Mouse (Mus musculus) layer of hippocampus, adult 18-20 months (tissue): ENCODE measurements around the gene Yars. TPM values are rescaled to one million over a fixed set of nuclear protein-coding genes. Genes with fewer than 3 reads are reported as not detected.

Source experiments
- DNase-seq, 2 experiments: peaks; one replicate each; pipeline ENCODE4 v3.0.0; 2022; ENCODE audit warnings: low spot score in 2 of 2
- long read RNA-seq: library from polyadenylated mRNA; stranded (forward); transcript quantifications from one replicate; pipeline ENCODE4 v2.0.0, GENCODE M21; 2021
- total RNA-seq, 2 experiments: library from RNA; stranded (reverse); gene quantifications; 2 replicates each; pipeline ENCODE4 v1.2.3; 2021

Yars gene
- 10 to 100 TPM; 78.5 to 81.1 TPM for total RNA-seq
- long read RNA-seq, transcript Yars-201 (13 exons, 2,909 nt) = major isoform, 147 of 161 reads
- long read RNA-seq, partial matches to known transcripts = 6 of 161 reads
- long read RNA-seq, other reads (novel, unspliced or antisense) = 7 of 161 reads

DNA sequence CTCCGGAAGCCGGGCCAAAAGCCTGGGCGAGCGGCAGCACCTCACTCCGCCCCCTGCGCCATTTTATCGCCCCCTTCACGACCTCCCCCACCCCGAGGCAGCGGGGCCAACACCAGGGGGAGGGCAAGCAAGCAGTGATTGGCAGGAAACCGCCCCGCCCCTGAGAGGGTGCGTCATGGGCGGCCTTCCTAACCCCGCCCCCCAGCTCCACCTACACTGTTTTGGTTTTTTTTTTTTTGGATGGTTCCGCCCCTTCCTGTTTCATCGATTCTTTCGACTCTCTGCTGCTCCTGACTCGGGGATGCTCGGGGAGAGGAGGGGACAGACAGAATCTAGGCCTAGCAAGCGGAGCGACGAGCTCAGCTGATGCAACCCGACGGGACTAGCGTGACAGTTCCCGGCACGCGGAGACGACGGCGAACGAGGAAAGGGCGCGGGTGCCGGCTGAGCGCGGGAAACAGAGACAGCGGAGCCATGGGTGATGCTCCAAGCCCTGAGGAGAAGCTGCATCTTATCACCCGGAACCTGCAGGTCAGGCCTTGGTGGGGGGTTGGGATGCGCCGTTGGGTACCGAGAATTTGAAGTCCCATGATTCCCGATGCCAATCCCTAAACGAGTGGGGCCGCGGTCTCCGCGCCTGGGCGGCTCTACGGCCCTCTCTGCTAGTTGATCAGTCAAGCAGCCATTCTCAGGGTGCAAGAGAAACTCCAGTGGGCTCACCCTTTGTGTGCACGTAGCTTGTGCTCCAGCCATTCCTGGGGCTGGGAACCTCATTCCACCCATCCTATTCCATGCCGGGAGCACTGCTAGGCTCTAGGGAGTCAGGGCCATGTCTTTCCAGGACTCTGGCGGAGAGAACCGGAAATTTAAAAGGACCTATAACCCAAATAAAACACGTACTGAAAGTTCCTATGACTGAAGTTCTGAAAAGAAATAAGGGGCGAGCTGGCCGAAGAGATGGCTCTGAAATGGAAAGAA lies at the start of gene Yars, which contains the start of gene S100pbp:
Gene Yars, plus strand, starts transcription at position 219 of the 978 bp plus-strand sequence.
Gene S100pbp, minus strand, starts transcription at position 186 of the 978 bp plus-strand sequence.
- peak; percentile 92 to 97 for DNase-seq

DNA sequence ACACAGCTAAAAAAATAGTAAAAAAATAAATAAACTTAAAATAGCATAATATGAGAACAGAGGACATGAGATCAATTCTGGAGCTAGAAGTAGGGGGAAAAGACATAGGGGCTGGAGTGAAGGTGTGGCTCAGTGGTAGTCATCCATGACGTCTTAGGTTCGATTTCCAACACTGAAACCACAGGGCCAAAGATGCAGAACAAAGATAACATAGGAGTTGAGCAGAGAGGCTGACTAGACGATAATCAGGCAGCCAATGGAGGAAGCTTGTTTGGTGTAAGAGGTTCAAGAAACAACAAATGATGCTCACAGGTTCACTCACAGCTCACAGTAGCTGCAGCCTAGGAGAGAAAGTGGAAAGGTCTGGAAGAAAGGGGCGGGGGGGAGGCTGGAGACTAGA lies 48.8 kb upstream of the Yars start:
- DNase-seq = no peak

DNA sequence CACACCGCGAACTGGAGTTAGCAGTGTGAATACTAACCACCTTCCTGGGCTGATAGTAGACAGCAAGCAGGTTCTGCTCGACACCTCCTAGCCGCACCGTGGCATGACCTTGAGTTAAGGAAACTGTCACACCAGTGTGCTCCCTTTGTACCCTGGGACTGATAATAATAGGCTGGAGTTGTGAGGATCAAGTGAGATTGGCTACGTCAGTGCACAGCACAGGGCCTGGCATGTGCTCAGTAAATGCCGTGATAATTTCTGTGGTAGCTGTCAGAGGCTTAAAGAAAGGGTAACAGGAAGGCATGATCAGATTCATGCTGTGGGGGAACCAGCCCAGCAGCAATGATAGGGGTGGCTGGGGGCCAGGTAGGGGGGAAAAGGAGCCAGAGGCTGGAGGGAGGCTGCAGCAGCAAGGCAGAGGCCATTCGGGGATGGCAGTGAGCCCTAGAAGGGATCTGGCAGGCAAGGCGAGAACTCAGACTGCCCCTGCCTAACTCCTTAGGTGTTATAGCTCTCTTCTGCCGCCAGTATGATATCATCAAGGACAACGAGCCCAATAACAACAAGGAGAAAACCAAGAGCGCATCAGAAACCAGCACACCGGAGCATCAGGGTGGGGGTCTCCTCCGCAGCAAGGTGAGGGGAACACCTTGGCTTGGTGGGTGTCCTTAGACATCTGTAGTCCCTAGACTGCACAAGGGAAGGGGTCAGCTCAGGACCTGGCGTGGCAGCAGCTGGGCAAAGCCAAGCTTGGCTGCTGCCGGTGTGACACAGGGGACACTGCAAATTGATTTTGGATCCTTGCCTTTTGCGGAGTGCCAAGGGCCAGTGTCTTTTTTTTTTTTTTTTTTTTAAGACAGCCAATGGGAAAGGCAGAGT lies 47.8 kb upstream of the Yars start:
- no peak for DNase-seq

DNA sequence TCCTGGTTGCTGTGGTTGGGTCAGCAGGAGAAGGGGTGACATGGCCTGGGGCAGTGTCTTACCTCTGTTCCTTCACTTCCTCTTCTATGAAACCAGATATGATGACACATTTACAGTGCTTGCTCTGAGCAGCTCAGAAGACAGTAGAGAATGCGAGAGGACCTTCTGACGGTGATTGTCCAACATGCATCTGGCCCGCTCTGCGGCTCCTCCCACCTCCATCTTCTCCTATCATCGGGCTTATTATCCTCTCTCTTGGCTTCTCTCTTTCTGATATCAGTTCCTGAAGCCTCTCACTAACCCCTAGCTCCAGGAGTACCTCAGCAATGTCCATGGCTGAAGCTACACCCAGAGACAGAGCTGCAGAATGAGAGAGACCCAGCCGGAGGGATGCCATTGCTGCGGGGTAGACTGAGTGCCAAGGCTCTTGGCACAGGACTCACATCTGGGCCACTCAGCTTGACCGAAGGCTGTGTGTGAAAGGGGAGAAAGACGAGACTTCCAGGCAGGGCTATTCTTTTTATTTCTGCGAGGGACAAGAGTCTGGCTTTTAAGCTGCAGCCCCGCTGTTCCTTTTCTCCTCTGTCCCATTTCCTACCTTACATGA lies 47.0 kb upstream of the Yars start:
- DNase-seq = no peak

DNA sequence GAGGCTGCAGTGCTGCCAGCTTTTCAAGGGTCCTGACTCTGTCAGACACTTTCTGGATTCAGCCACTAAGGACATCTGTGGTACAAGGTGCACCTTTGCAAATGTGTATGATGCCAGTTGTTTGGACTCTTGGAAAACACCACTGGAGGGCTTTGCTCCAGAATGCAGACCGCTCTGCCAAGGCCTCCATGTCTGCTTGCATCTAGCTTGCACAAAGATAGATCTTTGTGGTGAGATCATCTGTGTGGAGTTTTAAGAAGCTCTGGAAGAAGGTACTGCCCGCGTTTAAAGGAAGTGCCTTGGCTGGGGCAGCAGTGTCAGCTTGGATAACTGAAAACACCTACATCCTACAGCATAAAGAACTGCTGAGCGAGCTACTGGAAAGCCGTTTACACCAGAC lies 46.1 kb upstream of the Yars start:
- no peak for DNase-seq

DNA sequence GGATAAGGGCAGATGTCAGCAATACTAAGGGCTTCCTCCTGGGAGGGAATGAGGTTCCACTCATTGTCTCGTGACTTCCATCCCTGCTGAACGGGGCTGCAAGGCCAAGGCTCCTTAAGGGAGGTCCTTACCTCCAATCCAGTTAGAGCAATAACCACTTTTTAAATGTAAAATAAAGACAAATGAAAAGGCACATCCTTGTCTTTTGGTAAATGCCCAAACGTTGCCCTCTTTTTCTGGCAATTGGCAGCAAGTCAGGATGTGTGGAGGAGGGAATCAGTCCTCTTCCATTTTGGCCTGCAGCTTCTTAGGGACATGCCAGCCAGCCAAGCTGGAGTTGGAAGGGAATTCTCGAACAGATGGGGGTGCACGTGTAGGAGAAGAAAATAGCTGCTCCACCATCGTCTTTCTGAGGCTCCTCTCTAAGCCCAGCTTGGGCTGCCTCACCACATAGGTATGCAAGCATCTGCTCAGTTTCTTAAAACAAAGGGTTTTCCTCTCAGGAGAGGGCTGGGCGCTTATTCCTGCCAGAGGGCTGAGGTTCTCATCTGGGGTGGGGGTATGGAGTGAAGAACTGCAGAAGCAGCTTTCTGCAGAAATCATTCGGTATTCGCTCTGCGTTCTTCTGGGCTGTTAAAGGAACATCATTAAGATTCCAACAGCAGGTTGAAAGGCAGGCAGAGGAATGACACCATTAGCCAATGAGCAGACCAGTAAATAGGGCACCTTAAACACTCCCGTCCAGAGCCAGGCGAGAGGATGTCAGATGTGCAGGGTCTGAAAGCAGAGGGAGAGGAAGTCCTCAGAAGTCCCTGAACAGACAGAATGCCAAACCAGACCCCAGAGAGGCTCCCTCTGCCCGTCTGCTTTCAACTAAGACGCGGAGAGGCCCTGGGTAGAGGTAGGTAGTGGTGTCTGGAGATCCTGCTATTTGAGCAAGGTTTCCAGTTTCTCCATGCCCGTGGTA lies 44.9 kb upstream of the Yars start:
- DNase-seq = peak; percentile 87 to 88

DNA sequence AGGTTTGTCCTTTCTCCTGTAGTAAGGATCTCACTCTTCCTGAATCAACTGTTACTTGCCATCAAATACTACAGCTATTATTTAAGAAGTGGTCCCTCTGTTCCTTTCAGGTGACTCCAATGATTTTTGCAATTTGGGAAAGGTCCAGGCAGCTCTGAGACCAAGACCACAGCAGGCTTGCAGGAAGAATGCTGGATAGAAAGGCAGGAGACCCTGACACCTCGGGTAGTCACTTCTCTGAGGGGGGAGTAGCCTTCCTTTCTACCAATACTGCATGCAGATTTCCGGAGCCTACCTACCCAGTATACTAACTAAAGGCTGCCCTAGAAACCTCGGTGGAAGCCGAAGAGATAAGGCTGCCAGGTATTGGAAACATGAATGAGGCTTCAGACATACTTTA lies 44.1 kb upstream of the Yars start:
- DNase-seq = no peak

DNA sequence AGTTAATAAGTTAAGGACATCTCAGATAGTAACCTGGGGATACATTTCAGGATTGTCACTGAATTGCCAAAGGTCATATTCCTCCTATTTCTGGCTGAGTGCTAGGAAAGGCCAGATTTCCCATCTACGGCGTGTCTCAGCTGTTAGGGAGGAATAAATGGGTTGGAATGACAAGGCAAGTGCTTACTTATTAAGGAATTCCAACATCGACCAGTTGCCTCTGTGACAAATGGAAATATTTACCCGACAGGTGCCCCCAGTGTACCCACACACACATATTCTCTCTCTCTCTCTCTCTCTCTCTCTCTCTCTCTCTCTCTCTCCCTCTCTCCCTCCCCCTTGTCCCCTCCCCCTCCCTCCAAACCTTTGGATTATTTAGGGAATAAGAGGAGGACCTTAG lies 43.6 kb upstream of the Yars start:
- DNase-seq = no peak

DNA sequence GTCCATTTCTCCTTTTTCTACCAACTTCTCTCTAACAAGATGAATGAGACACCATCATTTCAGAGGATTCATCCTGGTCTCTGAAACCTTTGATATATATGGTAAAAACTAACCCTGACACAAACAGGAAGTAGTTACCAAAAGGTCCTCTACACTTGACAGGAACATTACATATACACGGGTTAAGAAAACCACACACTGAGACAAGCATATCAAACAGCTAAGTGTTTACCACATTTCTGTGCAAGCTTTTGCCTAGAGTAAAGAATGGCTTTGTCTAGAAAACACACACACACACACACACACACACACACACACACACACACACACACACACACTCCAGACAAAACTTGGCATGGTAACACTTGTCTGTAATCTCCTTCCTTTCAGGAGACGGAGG lies 43.2 kb upstream of the Yars start:
- no peak for DNase-seq

DNA sequence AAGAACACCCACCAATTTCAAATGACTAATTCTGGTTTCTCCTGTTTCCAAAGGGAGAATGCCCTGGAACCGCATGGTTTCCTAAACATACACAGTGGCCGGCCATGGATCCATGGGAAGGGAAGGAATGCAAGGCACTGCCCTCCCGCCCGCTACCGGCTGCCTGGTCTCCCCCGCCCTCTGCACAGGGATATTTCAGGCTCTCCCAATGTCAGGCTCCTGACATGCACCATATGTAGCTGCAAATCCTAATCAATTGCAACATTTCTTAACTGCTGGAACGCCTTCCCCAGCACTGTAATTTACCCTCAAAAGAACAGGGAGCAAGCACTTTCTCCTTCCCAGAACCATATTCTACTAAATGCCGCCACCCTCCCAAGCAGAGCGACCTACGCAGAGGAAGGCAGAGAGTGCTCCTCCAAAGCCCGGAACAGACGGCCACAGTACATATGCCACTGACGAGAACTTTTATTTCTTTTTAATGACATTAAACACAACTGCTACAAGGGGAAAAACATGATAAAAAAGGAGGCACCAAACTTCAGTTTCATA lies 41.9 kb upstream of the Yars start:
- DNase-seq = peak in 1 of 2 experiments; percentile 73

DNA sequence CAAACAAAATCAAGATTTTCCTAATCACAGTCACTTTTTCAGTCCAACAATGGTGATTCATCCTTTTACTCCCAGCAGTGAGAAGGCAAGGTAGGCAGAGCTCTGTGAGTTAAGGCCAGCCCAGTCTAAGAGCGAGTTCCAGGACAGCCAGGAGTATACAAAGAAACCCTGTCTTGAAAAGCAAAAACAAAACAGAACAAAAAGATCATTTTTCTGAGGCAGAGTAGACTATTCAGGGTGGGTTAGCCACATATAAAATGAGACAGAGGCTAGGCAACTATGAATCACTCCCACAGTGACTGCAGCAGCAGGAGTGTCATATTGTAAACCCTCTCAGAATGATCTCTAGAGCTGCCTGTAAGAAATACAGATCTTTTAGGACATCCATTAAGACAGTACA lies 40.2 kb upstream of the Yars start:
- no peak for DNase-seq

DNA sequence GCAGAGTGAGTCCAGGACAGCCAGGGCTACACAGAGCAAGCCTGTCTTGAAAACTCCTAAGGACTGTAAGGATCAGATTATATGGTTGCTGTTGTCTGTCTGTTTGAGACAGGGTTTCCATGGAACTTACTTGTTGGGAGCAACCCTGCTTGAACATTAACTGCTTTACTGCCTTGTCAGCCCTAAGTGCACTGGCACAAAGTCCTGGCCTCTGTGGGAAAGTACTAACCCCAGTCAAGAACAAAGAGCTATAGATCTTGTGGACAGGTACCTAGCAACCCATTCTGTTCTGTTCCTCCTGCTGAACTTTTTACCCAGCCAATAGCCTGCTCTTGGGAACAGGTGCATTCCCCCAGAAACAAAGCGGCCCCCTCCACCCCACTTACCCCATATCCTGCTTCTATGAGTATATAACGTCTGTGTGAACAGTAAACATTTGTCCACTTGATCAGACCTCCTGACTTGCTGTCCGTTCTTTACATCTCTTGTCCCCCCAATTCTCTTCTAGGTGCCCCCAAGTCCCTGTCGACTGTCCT lies 38.2 kb upstream of the Yars start:
- no peak for DNase-seq

DNA sequence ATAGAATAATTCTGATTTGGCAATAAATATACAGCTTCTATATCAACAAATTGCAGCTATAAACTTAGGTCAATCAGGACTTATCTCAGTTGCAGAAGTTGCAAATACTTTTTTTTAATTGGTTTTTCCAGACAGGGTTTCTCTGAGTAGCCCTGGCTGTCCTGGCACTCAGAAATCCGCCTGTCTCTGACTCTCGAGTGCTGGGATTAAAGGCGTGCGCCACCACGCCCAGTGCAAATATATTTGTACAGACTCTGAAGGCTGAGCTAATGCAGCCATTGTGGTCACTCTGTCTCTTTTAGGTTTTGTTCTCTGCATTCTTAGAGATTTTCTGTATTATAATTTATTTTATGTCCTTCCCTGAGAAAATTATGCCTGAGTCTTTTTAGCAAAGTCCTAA lies 32.0 kb upstream of the Yars start:
- DNase-seq = no peak

DNA sequence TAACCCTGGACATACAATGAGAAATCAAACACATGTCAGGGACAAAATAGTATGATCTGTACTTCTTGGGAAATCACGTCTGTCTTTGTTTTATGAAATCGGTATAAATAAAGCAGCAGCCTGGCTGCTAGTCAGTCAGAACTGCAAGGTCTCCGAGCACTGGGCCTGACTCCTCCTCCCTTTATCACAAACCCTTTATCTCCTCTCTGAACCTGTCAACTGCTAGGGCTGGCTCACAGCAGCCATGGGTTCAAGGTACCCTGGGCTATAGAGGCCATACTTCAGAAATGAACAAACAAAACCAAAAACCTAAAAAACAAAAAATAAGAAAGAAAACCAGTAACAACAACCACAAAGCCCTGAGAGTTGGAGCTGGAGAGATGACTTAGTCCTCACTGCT lies 31.0 kb upstream of the Yars start:
- DNase-seq = no peak

DNA sequence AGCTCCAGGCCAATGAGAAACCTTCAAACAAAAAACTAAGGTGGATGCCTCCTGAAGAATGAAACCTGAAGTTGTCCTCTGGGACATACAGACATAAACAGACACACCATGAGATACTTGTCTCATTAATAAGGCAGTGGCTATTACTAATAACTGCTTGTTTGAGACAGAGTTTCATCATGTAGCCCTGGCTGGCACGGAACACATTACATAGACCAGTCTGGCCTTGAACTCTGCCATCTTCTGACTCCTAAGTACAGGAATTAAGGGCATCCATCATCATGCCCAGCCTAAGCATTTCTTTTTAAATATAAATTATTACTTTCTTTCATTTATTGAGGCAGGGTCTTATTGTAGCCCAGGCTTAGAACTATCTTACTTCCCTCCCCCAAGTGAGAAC lies 28.5 kb upstream of the Yars start:
- DNase-seq = no peak

DNA sequence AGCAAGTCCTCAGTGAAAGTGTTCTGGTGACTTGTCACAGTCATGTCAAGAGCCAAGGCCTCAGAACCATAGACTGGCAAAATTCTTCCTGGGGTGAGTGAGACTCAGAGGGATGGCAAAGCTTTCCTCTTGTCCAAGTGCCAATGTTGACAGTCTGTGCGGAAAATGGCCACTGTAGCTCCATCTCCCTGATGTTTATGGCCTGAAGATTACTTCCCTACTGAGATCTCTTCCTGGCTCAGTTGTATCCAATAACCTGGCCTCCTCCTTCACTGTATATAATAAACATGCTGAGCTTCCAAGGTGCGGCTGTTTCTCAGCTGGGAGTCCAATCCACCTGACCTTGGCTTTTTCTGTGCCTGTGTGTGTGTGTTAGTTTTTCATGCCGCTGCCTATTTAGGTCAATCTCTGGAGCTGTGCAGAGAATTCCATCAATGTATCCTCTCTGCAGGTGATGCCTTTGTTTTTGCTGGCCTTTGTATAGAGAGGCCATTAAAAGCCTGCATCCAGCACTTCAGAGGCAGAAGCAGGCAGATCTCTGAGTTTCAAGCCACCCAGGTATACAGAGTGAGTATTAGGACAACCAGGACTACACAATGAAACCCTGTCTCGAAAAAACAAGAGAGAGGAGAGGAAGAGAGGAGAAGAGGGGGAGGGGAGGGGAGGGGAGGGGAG lies 27.8 kb upstream of the Yars start:
- no peak for DNase-seq

DNA sequence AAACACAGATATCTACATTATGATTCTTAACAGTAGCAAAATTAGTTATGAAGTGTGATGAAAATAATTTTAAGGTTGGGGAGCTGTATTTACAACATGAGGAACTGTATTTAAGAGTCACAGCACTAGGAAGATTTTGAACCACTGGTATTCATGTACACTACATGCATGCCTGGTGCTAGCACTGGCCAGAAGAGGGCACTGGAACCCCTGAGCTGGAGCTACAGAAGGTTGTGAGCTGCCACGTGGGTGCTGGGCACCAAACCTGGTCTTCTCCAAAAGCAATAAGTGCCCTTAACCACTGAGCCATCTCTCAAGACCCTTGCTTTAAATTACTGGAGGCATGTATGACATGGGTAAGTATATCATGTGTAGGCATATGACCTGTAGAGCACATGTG lies 17.0 kb upstream of the Yars start:
- no peak for DNase-seq

DNA sequence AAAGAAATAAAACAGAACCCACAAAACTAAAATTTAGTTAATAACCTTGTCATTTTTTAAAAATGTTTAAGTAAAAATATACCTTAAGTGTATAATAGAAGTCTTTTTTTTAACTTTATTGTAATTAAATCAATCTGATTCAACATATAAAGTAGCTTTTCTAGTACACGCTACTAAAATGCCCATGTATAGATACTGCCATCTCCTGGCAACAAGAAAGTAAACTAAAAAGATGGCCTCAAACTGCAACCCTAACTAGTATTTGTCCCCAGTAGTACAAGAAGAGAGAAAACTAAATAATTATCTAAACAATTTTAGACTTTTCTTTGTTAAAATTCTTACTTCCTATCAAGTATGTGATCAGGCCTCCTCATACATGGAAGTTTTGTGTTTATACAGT lies 10.0 kb upstream of the Yars start:
- no peak for DNase-seq
